Mouse (Mus musculus) thymus, postnatal 25 days (tissue): ENCODE results near the gene Nin.

Experiments used
- DNase-seq: peaks from one replicate; pipeline ENCODE4 v3.0.0; 2022

Nin gene

GRCm38 (mm10) chr12:70078471-70079025 lies 35.0 kb downstream of the Nin start:
- peak; percentile 19 for DNase-seq

- no peak for DNase-seq
Measured at GRCm38 (mm10) chr12:70076493-70076892, 37.0 kb downstream of the Nin start.

GRCm38 (mm10) chr12:70075001-70075400 lies 38.5 kb downstream of the Nin start:
- peak; percentile 54 for DNase-seq

GRCm38 (mm10) chr12:70070888-70071287 lies 42.6 kb downstream of the Nin start:
- no peak for DNase-seq

GRCm38 (mm10) chr12:70070306-70070705 lies 43.2 kb downstream of the Nin start:
- DNase-seq, result no peak

GRCm38 (mm10) chr12:70068647-70069257 lies 44.8 kb downstream of the Nin start:
- DNase-seq, result no peak

GRCm38 (mm10) chr12:70067849-70068248 lies 45.7 kb downstream of the Nin start:
- no peak for DNase-seq

GRCm38 (mm10) chr12:70062114-70062513 lies 51.4 kb downstream of the Nin start:
- DNase-seq, result peak; percentile 54

GRCm38 (mm10) chr12:70058956-70059851 lies 54.3 kb downstream of the Nin start:
- peak; percentile 14 for DNase-seq

- no peak for DNase-seq
Measured at GRCm38 (mm10) chr12:70050699-70051098, 62.8 kb downstream of the Nin start.

- no peak for DNase-seq
Measured at GRCm38 (mm10) chr12:70048741-70049140, 64.8 kb downstream of the Nin start.

- no peak for DNase-seq
Measured at GRCm38 (mm10) chr12:70047281-70047680, 66.2 kb downstream of the Nin start.

- no peak for DNase-seq
Measured at GRCm38 (mm10) chr12:70044353-70044752, 69.2 kb downstream of the Nin start.

GRCm38 (mm10) chr12:70043421-70043820 lies 70.1 kb downstream of the Nin start:
- no peak for DNase-seq

GRCm38 (mm10) chr12:70040981-70041380 lies 72.5 kb downstream of the Nin start:
- no peak for DNase-seq

- no peak for DNase-seq
Measured at GRCm38 (mm10) chr12:70036722-70037305, 76.7 kb downstream of the Nin start.

- no peak for DNase-seq
Measured at GRCm38 (mm10) chr12:70026233-70026632, 87.3 kb downstream of the Nin start.

GRCm38 (mm10) chr12:70025431-70025830 lies 88.1 kb downstream of the Nin start:
- no peak for DNase-seq

- no peak for DNase-seq
Measured at GRCm38 (mm10) chr12:70023580-70023979, 89.9 kb downstream of the Nin start.

GRCm38 (mm10) chr12:70018153-70018552 lies 95.4 kb downstream of the Nin start:
- DNase-seq, result peak; percentile 47

- DNase-seq, result no peak
Measured at GRCm38 (mm10) chr12:70015936-70016335, 97.6 kb downstream of the Nin start.

- no peak for DNase-seq
Measured at GRCm38 (mm10) chr12:70011681-70012080, 101.8 kb downstream of the Nin start.

- DNase-seq, result no peak
Measured at GRCm38 (mm10) chr12:70010356-70010755, 103.2 kb downstream of the Nin start.

GRCm38 (mm10) chr12:70005103-70005502 lies 108.4 kb downstream of the Nin start:
- DNase-seq, result no peak
